Mouse (Mus musculus) R1 (cell line): Measurements from ENCODE around the gene Sorcs3.

Experiments
- DNase-seq: peaks from one replicate; pipeline ENCODE4 v3.0.0-alpha.2; 2018; ENCODE audit warnings: low read depth, low spot score

Gene Sorcs3

GRCm38 (mm10) chr19:48523803-48524202, 318.0 kb downstream of the Sorcs3 start:
- DNase-seq = no peak

GRCm38 (mm10) chr19:48524527-48525214, 318.8 kb downstream of the Sorcs3 start:
- DNase-seq = no peak

GRCm38 (mm10) chr19:48533582-48533981, 327.8 kb downstream of the Sorcs3 start:
- DNase-seq = no peak

GRCm38 (mm10) chr19:48544294-48544693, 338.5 kb downstream of the Sorcs3 start:
- DNase-seq = no peak

- no peak for DNase-seq
Measured at GRCm38 (mm10) chr19:48545421-48546132, 339.8 kb downstream of the Sorcs3 start.

GRCm38 (mm10) chr19:48546133-48546448, 340.3 kb downstream of the Sorcs3 start:
- DNase-seq = no peak

GRCm38 (mm10) chr19:48548143-48548881, 342.5 kb downstream of the Sorcs3 start:
- DNase-seq = no peak

- no peak for DNase-seq
Measured at GRCm38 (mm10) chr19:48559432-48559831, 353.6 kb downstream of the Sorcs3 start.

- DNase-seq = no peak
Measured at GRCm38 (mm10) chr19:48575736-48576135, 369.9 kb downstream of the Sorcs3 start.

GRCm38 (mm10) chr19:48577169-48577568, 371.3 kb downstream of the Sorcs3 start:
- DNase-seq = no peak

GRCm38 (mm10) chr19:48584938-48585560, 379.2 kb downstream of the Sorcs3 start:
- DNase-seq = no peak

GRCm38 (mm10) chr19:48616951-48617350, 411.1 kb downstream of the Sorcs3 start:
- DNase-seq = no peak

- no peak for DNase-seq
Measured at GRCm38 (mm10) chr19:48630671-48631327, 425.0 kb downstream of the Sorcs3 start.

GRCm38 (mm10) chr19:48642566-48642965, 436.7 kb downstream of the Sorcs3 start:
- no peak for DNase-seq

GRCm38 (mm10) chr19:48649941-48650340, 444.1 kb downstream of the Sorcs3 start:
- DNase-seq = peak; percentile 84

- no peak for DNase-seq
Measured at GRCm38 (mm10) chr19:48651617-48652016, 445.8 kb downstream of the Sorcs3 start.

- DNase-seq = no peak
Measured at GRCm38 (mm10) chr19:48660201-48660600, 454.4 kb downstream of the Sorcs3 start.

GRCm38 (mm10) chr19:48679896-48680295, 474.1 kb downstream of the Sorcs3 start:
- no peak for DNase-seq

GRCm38 (mm10) chr19:48682485-48682884, 476.7 kb downstream of the Sorcs3 start:
- DNase-seq = no peak

- no peak for DNase-seq
Measured at GRCm38 (mm10) chr19:48686369-48686768, 480.5 kb downstream of the Sorcs3 start.

- DNase-seq = no peak
Measured at GRCm38 (mm10) chr19:48700111-48700658, 494.4 kb downstream of the Sorcs3 start.
